Mouse (Mus musculus): ENCODE measurements around the gene Sh3bp5. TPM values are rescaled to one million over a fixed set of nuclear protein-coding genes. Genes with fewer than 3 reads are reported as not detected.
A peak's percentile ranks its signal among the peaks of the same experiment; 100 is the strongest.

The Sh3bp5 gene
- polyA plus RNA-seq, 1 experiment from 2014 or later, result 38.4 TPM

DNA sequence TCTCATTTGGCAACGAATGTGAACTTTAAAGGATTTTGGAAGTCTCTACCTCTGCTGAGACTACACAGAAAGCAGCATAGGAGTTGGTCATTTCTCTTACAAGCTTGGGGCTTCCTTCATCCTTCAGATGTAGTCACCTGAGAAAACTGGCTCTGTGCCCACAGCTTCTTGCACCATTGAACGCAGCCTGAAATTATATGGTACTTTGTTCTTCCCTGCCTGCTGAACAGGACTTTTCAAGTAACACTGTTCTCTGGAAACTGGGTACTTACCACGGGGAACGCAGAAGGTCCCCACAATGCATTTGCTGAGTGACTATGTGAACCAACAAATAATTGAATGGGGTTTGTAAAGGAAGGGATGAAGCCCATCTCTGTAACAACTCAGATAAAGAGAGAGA lies 112.7 kb downstream of the Sh3bp5 start:
- Histone ChIP-seq H3K27me3 (replicated peaks; ENCODE audit: insufficient read depth, low read length) (no peaks in the 10 kb centered on the region), H3K27ac (ENCODE audit: low read length) (no peak overlapping the region), H3K4me1 (ENCODE audit: insufficient read depth, low read depth, low read length) (0 out of 2 replicates have a peak, but pooled peaks cover 6% of the 10 kb centered on the region), H3K4me2 (replicated peaks; ENCODE audit: low read depth, low read length) (peak overlapping the region; percentile 61), H3K9me3 (ENCODE audit: low read length) (no peaks in the 10 kb centered on the region), H3K4me3 (ENCODE audit: low read depth, low read length) (no peak overlapping the region), H3K36me3 (ENCODE audit: insufficient read depth, low read length) (no peaks in the 10 kb centered on the region), H3K9ac (replicated peaks; ENCODE audit: low read depth) (no peak overlapping the region)
- 68% methylated on average over 4 of the region's 4 CpGs for WGBS
- ATAC-seq (no peak), DNase-seq (ENCODE audit: low spot score) (no peak)
- TF ChIP-seq EP300 (IDR thresholded peaks at IDR 0.05), result no peak

DNA sequence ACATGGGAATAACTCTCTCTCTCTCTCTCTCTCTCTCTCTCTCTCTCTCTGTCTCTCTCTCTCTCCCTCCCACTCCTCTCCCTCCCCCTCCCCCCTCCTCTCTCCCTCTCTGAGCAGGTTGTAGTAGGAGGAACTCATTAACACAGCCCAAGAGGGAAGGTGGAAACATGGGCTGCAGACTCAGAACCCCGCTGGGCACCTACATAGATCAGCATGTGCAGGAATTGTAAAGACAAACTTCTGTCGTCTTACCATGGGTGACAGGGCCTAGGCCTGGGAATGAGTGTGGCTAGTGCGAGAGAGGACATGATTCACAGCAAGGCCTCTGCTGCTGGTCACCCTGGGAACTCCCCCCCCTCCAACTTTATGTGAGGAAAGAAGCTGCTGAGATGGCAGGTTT lies 113.7 kb downstream of the Sh3bp5 start:
- ATAC-seq, result no peak
- no peak for DNase-seq (ENCODE audit: low spot score)
- WGBS, result 88% methylated on average over 3 of the region's 3 CpGs

DNA sequence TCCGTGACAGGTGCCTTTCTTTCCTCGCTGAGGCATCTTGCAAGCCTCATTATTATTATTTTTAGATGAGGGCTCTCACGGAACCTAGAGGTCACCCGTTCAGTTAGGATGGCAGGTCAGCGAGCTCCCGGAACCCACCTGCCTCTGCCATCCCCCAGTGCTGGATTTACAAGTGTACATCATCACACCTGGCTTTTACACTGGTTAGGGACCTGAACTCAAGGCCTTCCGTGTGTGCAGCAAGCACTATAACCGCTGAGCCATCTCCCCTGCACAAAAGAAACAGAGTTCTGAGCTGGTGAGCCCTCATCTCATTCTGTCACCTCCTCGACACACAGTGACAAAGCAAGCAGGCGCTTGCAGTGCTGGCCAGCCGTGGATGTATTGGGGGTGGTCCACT lies 114.7 kb downstream of the Sh3bp5 start:
- Histone ChIP-seq H3K4me3 (ENCODE audit: low read depth, low read length) (no peak overlapping the region), H3K9ac (replicated peaks; ENCODE audit: low read depth) (no peak overlapping the region), H3K9me3 (ENCODE audit: low read length) (no peaks in the 10 kb centered on the region), H3K4me1 (ENCODE audit: insufficient read depth, low read depth, low read length) (0 out of 2 replicates have a peak, but pooled peaks cover 6% of the 10 kb centered on the region), H3K27ac (ENCODE audit: low read length) (no peak overlapping the region), H3K36me3 (ENCODE audit: insufficient read depth, low read length) (no peaks in the 10 kb centered on the region), H3K4me2 (replicated peaks; ENCODE audit: low read depth, low read length) (no peak overlapping the region), H3K27me3 (replicated peaks; ENCODE audit: insufficient read depth, low read length) (no peaks in the 10 kb centered on the region)
- DNase-seq (ENCODE audit: low spot score) (no peak), ATAC-seq (no peak)
- no peak for TF ChIP-seq EP300 (IDR thresholded peaks at IDR 0.05)
- no peak for TF ChIP-seq CTCF (IDR thresholded peaks at IDR 0.05)
- 81% methylated on average over 11 of the region's 11 CpGs for WGBS

More for the DNA sequence above, 113.7 kb downstream of the Sh3bp5 start:
- H3K27ac ChIP-seq (ENCODE audit: low read length), result no peak overlapping the region
- no peaks in the 10 kb centered on the region for H3K9me3 ChIP-seq (ENCODE audit: low read length)
- H3K4me3 ChIP-seq (ENCODE audit: low read depth, low read length), result no peak overlapping the region
- H3K36me3 ChIP-seq (ENCODE audit: insufficient read depth, low read length), result no peaks in the 10 kb centered on the region
- no peak overlapping the region for H3K9ac ChIP-seq (replicated peaks; ENCODE audit: low read depth)
- H3K4me1 ChIP-seq (ENCODE audit: insufficient read depth, low read depth, low read length), result 0 out of 2 replicates have a peak, but pooled peaks cover 6% of the 10 kb centered on the region
- TF ChIP-seq EP300 (IDR thresholded peaks at IDR 0.05), result no peak
- TF ChIP-seq CTCF (IDR thresholded peaks at IDR 0.05), result no peak
- no peak overlapping the region for H3K4me2 ChIP-seq (replicated peaks; ENCODE audit: low read depth, low read length)
- no peaks in the 10 kb centered on the region for H3K27me3 ChIP-seq (replicated peaks; ENCODE audit: insufficient read depth, low read length)

DNA sequence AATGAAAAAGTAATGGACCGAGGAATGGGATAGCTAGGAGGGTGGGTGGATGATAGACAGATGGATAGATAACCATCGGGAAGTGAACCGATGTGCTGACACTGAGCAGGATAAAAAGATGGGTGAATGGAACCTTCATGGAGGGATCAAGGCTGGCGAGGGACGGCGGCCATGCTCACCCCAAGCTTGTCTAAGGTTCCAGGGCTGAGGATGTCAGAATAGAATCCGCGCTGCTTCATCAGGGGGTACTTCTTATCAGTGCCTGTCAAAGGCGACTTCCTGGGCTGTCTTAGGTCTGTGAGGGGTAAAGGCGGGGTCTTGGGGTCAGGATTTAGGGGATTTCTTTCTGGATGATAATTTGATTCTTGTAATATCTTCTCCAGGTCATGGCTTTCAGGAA lies 116.3 kb downstream of the Sh3bp5 start:
- H3K36me3 ChIP-seq (ENCODE audit: insufficient read depth, low read length), result no peaks in the 10 kb centered on the region

DNA sequence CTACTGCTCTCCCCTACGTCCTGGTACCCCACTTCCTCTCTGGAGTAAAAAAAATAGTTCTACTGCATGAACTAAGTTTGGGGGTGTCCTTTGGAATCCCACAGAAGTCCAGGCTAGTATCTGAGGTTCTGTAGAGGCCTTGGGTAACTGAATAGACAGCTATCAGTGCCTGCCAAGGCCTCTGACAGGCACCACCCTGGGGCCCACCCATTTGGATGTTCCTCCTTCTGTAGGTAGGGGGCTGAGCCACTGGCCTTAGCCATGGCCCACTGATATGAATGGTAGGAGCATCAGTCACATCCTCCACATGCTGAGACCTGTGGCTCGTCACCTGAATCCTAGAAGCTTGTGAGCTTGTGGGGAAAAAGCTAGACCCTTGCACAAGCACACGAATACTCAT lies 118.1 kb downstream of the Sh3bp5 start:
- no peak overlapping the region for H3K9ac ChIP-seq (replicated peaks; ENCODE audit: low read depth)
- no peak overlapping the region for H3K27ac ChIP-seq (ENCODE audit: low read length)
- no peaks in the 10 kb centered on the region for H3K4me1 ChIP-seq (ENCODE audit: insufficient read depth, low read depth, low read length)
- H3K27me3 ChIP-seq (replicated peaks; ENCODE audit: insufficient read depth, low read length), result no peaks in the 10 kb centered on the region
- no peak overlapping the region for H3K4me3 ChIP-seq (ENCODE audit: low read depth, low read length)
- no peak for TF ChIP-seq CTCF (IDR thresholded peaks at IDR 0.05)
- no peak for TF ChIP-seq EP300 (IDR thresholded peaks at IDR 0.05)
- no peak overlapping the region for H3K4me2 ChIP-seq (replicated peaks; ENCODE audit: low read depth, low read length)
- no peak for DNase-seq (ENCODE audit: low spot score)
- no peaks in the 10 kb centered on the region for H3K36me3 ChIP-seq (ENCODE audit: insufficient read depth, low read length)
- ATAC-seq, result no peak
- no peaks in the 10 kb centered on the region for H3K9me3 ChIP-seq (ENCODE audit: low read length)
- WGBS, result 79% methylated on average over 3 of the region's 3 CpGs

More for the DNA sequence above, 116.3 kb downstream of the Sh3bp5 start:
- ATAC-seq, result no peak
- H3K4me3 ChIP-seq (ENCODE audit: low read depth, low read length), result no peak overlapping the region
- no peak overlapping the region for H3K9ac ChIP-seq (replicated peaks; ENCODE audit: low read depth)
- TF ChIP-seq EP300 (IDR thresholded peaks at IDR 0.05), result no peak
- TF ChIP-seq CTCF (IDR thresholded peaks at IDR 0.05), result no peak
- 79% methylated on average over 10 of the region's 10 CpGs for WGBS
- H3K4me2 ChIP-seq (replicated peaks; ENCODE audit: low read depth, low read length), result no peak overlapping the region
- DNase-seq (ENCODE audit: low spot score), result no peak
- no peak overlapping the region for H3K27ac ChIP-seq (ENCODE audit: low read length)
- no peaks in the 10 kb centered on the region for H3K9me3 ChIP-seq (ENCODE audit: low read length)
- H3K4me1 ChIP-seq (ENCODE audit: insufficient read depth, low read depth, low read length), result 0 out of 2 replicates have a peak, but pooled peaks cover 6% of the 10 kb centered on the region
- H3K27me3 ChIP-seq (replicated peaks; ENCODE audit: insufficient read depth, low read length), result no peaks in the 10 kb centered on the region

DNA sequence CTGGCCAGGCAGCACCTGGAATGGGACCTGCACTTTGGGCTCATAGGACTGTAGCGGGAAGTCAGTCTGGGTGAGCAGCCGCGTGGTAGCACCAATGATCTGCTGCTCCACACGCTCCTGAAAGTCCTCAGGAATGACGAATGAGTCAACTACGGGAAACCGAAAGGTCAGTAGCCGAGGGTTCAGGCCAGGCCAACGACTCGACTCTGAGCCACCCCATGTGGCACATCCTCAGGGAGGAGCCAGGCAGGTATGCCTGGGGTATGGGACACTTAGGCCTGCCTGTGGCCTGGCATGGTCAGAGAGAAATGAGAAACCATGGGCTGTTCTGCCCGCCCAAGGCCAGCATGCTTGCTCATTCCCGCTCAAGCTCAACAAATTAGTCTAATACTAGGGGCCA lies 119.3 kb downstream of the Sh3bp5 start:
- no peak overlapping the region for H3K27ac ChIP-seq (ENCODE audit: low read length)
- H3K36me3 ChIP-seq (ENCODE audit: insufficient read depth, low read length), result no peaks in the 10 kb centered on the region
- TF ChIP-seq CTCF (IDR thresholded peaks at IDR 0.05) (no peak), EP300 (IDR thresholded peaks at IDR 0.05) (no peak)
- 56% methylated on average over 12 of the region's 12 CpGs for WGBS
- no peaks in the 10 kb centered on the region for H3K4me1 ChIP-seq (ENCODE audit: insufficient read depth, low read depth, low read length)
- no peaks in the 10 kb centered on the region for H3K9me3 ChIP-seq (ENCODE audit: low read length)
- no peaks in the 10 kb centered on the region for H3K27me3 ChIP-seq (replicated peaks; ENCODE audit: insufficient read depth, low read length)
- H3K4me3 ChIP-seq (ENCODE audit: low read depth, low read length), result no peak overlapping the region
- ATAC-seq (no peak), DNase-seq (ENCODE audit: low spot score) (no peak)
- H3K4me2 ChIP-seq (replicated peaks; ENCODE audit: low read depth, low read length), result no peak overlapping the region
- H3K9ac ChIP-seq (replicated peaks; ENCODE audit: low read depth), result no peak overlapping the region

DNA sequence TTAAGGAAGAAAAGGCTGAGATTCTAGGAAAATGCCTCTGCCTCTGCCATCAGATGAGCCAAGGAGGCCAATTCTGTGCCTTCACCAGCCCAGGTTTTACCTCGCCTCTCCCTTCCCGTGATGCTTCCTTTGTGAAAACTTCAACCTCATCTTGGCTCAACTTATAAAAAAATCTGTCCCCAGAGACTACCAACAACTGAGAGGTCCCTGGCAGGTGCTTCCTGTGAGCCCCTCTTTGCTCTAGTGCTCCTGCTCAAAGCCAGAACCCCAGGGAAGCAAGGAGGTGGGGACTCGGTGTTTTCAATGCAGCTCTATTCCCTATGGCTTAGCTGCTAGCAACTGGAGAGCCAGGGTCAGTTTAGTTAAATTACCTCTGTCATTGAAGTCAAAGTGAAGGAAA lies 122.7 kb downstream of the Sh3bp5 start:
- no peaks in the 10 kb centered on the region for H3K9me3 ChIP-seq (ENCODE audit: low read length)
- DNase-seq (ENCODE audit: low spot score), result no peak
- H3K4me1 ChIP-seq (ENCODE audit: insufficient read depth, low read depth, low read length), result no peaks in the 10 kb centered on the region
- no peak for ATAC-seq
- TF ChIP-seq CTCF (IDR thresholded peaks at IDR 0.05) (no peak), EP300 (IDR thresholded peaks at IDR 0.05) (no peak)
- H3K36me3 ChIP-seq (ENCODE audit: insufficient read depth, low read length), result no peaks in the 10 kb centered on the region
- WGBS, result 60% methylated on average over 3 of the region's 3 CpGs
- no peak overlapping the region for H3K27ac ChIP-seq (ENCODE audit: low read length)
- H3K4me3 ChIP-seq (ENCODE audit: low read depth, low read length), result no peak overlapping the region
- H3K9ac ChIP-seq (replicated peaks; ENCODE audit: low read depth), result no peak overlapping the region
- H3K4me2 ChIP-seq (replicated peaks; ENCODE audit: low read depth, low read length), result no peak overlapping the region
- H3K27me3 ChIP-seq (replicated peaks; ENCODE audit: insufficient read depth, low read length), result no peaks in the 10 kb centered on the region

Other genes with a start within 250 kb of the Sh3bp5 start
- gene Tnnc1, start 227.8 kb downstream of the Sh3bp5 start, polyA plus RNA-seq (2015; fragmentation: Nextera tagmentation; extraction: Ambion mirVana), result 77.2 and 87.2 TPM in 2 replicates
- gene Nisch, start 219.1 kb downstream of the Sh3bp5 start, polyA plus RNA-seq (2015; fragmentation: Nextera tagmentation; extraction: Ambion mirVana), result 196 and 224 TPM in 2 replicates
- 4.7 and 5.7 TPM in 2 replicates for gene Sema3g, start 218.2 kb downstream of the Sh3bp5 start, polyA plus RNA-seq (2015; fragmentation: Nextera tagmentation; extraction: Ambion mirVana)
- gene Phf7, start 184.8 kb downstream of the Sh3bp5 start, polyA plus RNA-seq (2015; fragmentation: Nextera tagmentation; extraction: Ambion mirVana), result 17.7 and 18.8 TPM in 2 replicates
- 38.1 and 38.7 TPM in 2 replicates for gene Bap1, start 184.6 kb downstream of the Sh3bp5 start, polyA plus RNA-seq (2015; fragmentation: Nextera tagmentation; extraction: Ambion mirVana)
- 0.53 and 0.67 TPM in 2 replicates for gene Dnah1, start 112.2 kb downstream of the Sh3bp5 start, polyA plus RNA-seq (2015; fragmentation: Nextera tagmentation; extraction: Ambion mirVana)
- 23.1 and 25.1 TPM in 2 replicates for gene Capn7, start 99.4 kb downstream of the Sh3bp5 start, polyA plus RNA-seq (2015; fragmentation: Nextera tagmentation; extraction: Ambion mirVana)
- 10.0 and 11.3 TPM in 2 replicates for gene Eaf1, start 58.3 kb upstream of the Sh3bp5 start, polyA plus RNA-seq (2015; fragmentation: Nextera tagmentation; extraction: Ambion mirVana)
- gene Mettl6, start 59.0 kb upstream of the Sh3bp5 start, polyA plus RNA-seq (2015; fragmentation: Nextera tagmentation; extraction: Ambion mirVana), result 40.9 and 49.1 TPM in 2 replicates
- 1.1 and 1.4 TPM in 2 replicates for gene Colq, start 155.3 kb upstream of the Sh3bp5 start, polyA plus RNA-seq (2015; fragmentation: Nextera tagmentation; extraction: Ambion mirVana)
- gene Gm49387, start 204.8 kb upstream of the Sh3bp5 start, polyA plus RNA-seq (2015; fragmentation: Nextera tagmentation; extraction: Ambion mirVana), result 1.7 and 1.9 TPM in 2 replicates
- gene Btd, start 204.9 kb upstream of the Sh3bp5 start, polyA plus RNA-seq (2015; fragmentation: Nextera tagmentation; extraction: Ambion mirVana), result 27.8 and 28.2 TPM in 2 replicates
- gene Hacl1, start 205.2 kb upstream of the Sh3bp5 start, polyA plus RNA-seq (2015; fragmentation: Nextera tagmentation; extraction: Ambion mirVana), result 13.2 and 13.5 TPM in 2 replicates